Mouse (Mus musculus): Measurements from ENCODE around the gene Ttc17. TPM values are rescaled to one million over a fixed set of nuclear protein-coding genes. Genes with fewer than 3 reads are reported as not detected.

The Ttc17 gene
- polyA plus RNA-seq, 1 experiment from 2014 or later = 5.5 TPM

- WGBS (ENCODE audit: insufficient replicate concordance) = 65% methylated on average over 2 of the region's 2 CpGs
- no peak overlapping the region for H3K4me3 ChIP-seq (replicated peaks)
- DNase-seq (no peak), ATAC-seq (ENCODE audit: low read depth) (no peak)
- no peaks in the 10 kb centered on the region for H3K9me3 ChIP-seq (replicated peaks)
- no peaks in the 10 kb centered on the region for H3K27me3 ChIP-seq
- no peak overlapping the region for H3K4me2 ChIP-seq
- no peaks in the 10 kb centered on the region for H3K4me1 ChIP-seq (replicated peaks)
- no peak overlapping the region for H3K9ac ChIP-seq
- H3K27ac ChIP-seq = no peak overlapping the region
- peaks cover 19% of the 10 kb centered on the region for H3K36me3 ChIP-seq
These were observed 25.3 kb downstream of the Ttc17 start for GRCm38 (mm10) chr2:94381057-94381647.

DNA sequence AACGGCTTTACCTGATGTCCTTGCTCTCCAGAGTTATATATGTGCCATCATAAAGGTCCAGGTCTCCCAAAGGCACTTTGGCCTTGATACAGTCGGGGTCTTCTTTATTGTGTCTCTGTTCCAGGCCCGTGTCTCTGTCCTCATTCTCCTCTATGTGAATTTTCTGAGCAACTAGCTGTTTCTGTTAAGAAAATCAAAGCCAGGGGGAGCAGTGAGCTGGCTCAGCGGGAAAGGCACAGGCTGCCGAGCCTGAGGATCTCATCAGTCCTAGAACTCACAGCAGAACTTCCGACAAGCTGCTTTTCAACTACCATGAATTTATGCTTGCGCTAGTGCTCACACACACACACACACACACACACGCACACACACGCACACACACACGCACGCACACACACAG lies 27.8 kb downstream of the Ttc17 start:
- Histone ChIP-seq H3K27me3 (no peaks in the 10 kb centered on the region), H3K4me3 (replicated peaks) (no peak overlapping the region), H3K9ac (no peak overlapping the region), H3K36me3 (peaks cover 41% of the 10 kb centered on the region), H3K4me1 (replicated peaks) (no peaks in the 10 kb centered on the region), H3K27ac (no peak overlapping the region), H3K4me2 (no peak overlapping the region), H3K9me3 (replicated peaks) (no peaks in the 10 kb centered on the region)
- DNase-seq (no peak), ATAC-seq (ENCODE audit: low read depth) (no peak)
- 78% methylated on average over 11 of the region's 11 CpGs for WGBS (ENCODE audit: insufficient replicate concordance)

DNA sequence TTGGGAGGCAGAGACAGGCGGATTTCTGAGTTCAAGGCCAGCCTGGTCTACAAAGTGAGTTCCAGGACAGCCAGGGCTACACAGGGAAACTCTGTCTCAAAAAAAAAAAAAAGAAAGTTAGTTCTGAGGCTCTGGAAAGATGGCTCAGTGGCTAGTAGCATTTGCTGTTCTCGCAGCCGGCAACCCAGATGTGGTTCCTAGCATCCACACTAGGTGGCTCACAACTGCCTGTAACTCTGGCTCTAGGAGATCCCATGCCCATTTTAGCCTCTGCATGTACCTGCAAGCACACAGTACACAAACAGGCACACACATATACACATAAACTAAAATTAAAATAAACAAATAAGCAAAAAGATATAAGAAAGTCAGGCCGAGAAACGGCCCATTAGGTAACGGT lies 35.4 kb downstream of the Ttc17 start:
- 77% methylated on average over 6 of the region's 6 CpGs for WGBS (ENCODE audit: insufficient replicate concordance)
- DNase-seq (no peak), ATAC-seq (ENCODE audit: low read depth) (no peak)
- no peaks in the 10 kb centered on the region for H3K27me3 ChIP-seq
- H3K4me1 ChIP-seq (replicated peaks) = no peaks in the 10 kb centered on the region
- H3K27ac ChIP-seq = no peak overlapping the region
- H3K36me3 ChIP-seq = peaks cover 58% of the 10 kb centered on the region
- no peak overlapping the region for H3K4me3 ChIP-seq (replicated peaks)
- H3K4me2 ChIP-seq = no peak overlapping the region
- no peaks in the 10 kb centered on the region for H3K9me3 ChIP-seq (replicated peaks)
- H3K9ac ChIP-seq = no peak overlapping the region

GRCm38 (mm10) chr2:94363821-94364220 lies 42.7 kb downstream of the Ttc17 start:
- Histone ChIP-seq H3K36me3 (peaks cover 46% of the 10 kb centered on the region), H3K4me3 (replicated peaks) (no peak overlapping the region)

GRCm38 (mm10) chr2:94360398-94360973 lies 46.0 kb downstream of the Ttc17 start:
- WGBS (ENCODE audit: insufficient replicate concordance) = 32% methylated on average over 4 of the region's 4 CpGs
- H3K9me3 ChIP-seq (replicated peaks) = no peaks in the 10 kb centered on the region
- H3K4me1 ChIP-seq (replicated peaks) = peaks cover 3% of the 10 kb centered on the region; the same call in 1 of the 2 replicates
- DNase-seq (no peak), ATAC-seq (ENCODE audit: low read depth) (no peak)
- no peaks in the 10 kb centered on the region for H3K27me3 ChIP-seq
- H3K36me3 ChIP-seq = peaks cover 62% of the 10 kb centered on the region
- no peak overlapping the region for H3K9ac ChIP-seq
- H3K27ac ChIP-seq = no peak overlapping the region
- H3K4me3 ChIP-seq (replicated peaks) = no peak overlapping the region
- no peak overlapping the region for H3K4me2 ChIP-seq

More at GRCm38 (mm10) chr2:94363821-94364220, 42.7 kb downstream of the Ttc17 start:
- Histone ChIP-seq H3K9ac (no peak overlapping the region), H3K27ac (no peak overlapping the region), H3K4me1 (replicated peaks) (peaks cover 3% of the 10 kb centered on the region; the same call in 1 of the 2 replicates), H3K9me3 (replicated peaks) (no peaks in the 10 kb centered on the region), H3K27me3 (no peaks in the 10 kb centered on the region), H3K4me2 (no peak overlapping the region)
- 93% methylated on average over 6 of the region's 6 CpGs for WGBS (ENCODE audit: insufficient replicate concordance)
- ATAC-seq (ENCODE audit: low read depth) (no peak), DNase-seq (no peak)

DNA sequence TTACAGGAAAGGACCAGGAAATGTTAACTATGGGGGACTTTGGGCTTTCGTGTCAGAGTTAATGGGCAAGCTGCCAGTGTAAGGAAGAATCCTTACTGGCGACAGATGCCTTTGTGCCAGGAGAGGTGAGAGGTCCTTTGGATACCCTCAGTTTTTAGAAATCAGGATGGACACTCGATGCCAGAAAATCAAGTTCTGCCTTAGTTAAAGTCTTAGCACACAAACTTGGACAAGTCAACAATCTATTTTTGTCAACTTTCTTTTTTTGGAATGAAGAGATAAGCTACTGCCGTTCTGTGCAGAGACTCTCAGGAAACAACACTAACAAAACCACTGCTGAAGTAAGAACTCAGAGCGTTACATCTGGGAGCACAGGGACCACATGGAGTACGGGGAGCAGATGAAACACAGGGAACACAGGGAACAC lies 58.3 kb downstream of the Ttc17 start:
- no peak overlapping the region for H3K27ac ChIP-seq
- WGBS (ENCODE audit: insufficient replicate concordance) = 32% methylated on average over 6 of the region's 6 CpGs
- DNase-seq = no peak
- H3K4me2 ChIP-seq = no peak overlapping the region
- 0 out of 2 replicates have a peak, but pooled peaks cover 4% of the 10 kb centered on the region for H3K4me1 ChIP-seq (replicated peaks)
- 0 out of 2 replicates have a peak, but pooled peaks cover 2% of the 10 kb centered on the region for H3K36me3 ChIP-seq
- no peaks in the 10 kb centered on the region for H3K9me3 ChIP-seq (replicated peaks)
- H3K9ac ChIP-seq = no peak overlapping the region
- no peak overlapping the region for H3K4me3 ChIP-seq (replicated peaks)
- no peak for ATAC-seq (ENCODE audit: low read depth)
- no peaks in the 10 kb centered on the region for H3K27me3 ChIP-seq

DNA sequence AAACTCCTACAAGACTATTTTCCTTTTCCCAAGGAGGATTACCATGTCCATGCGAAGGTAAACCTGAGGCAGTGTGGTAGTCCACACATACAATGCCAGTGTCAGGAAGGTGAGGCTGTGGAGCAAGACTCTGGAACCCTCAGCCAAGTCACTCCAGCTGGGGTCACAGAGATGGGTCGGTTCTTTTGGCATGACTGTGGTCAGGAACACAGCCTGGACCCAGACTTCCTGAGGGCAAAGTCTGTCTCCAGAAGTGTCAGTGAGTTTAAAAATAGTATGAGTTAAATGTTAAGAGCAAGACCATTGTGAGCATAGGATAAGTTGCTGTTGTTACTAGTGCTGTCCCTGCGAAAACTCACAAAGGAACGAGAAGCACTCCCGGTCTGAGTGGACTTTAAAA lies 59.7 kb downstream of the Ttc17 start:
- DNase-seq = no peak
- Histone ChIP-seq H3K9ac (no peak overlapping the region), H3K4me1 (replicated peaks) (0 out of 2 replicates have a peak, but pooled peaks cover 4% of the 10 kb centered on the region), H3K9me3 (replicated peaks) (no peaks in the 10 kb centered on the region), H3K36me3 (peaks cover 12% of the 10 kb centered on the region; the same call in 1 of the 2 replicates), H3K27me3 (no peaks in the 10 kb centered on the region), H3K4me3 (replicated peaks) (no peak overlapping the region), H3K27ac (no peak overlapping the region), H3K4me2 (no peak overlapping the region)
- ATAC-seq (ENCODE audit: low read depth) = no peak
- 64% methylated on average over 5 of the region's 5 CpGs for WGBS (ENCODE audit: insufficient replicate concordance)

DNA sequence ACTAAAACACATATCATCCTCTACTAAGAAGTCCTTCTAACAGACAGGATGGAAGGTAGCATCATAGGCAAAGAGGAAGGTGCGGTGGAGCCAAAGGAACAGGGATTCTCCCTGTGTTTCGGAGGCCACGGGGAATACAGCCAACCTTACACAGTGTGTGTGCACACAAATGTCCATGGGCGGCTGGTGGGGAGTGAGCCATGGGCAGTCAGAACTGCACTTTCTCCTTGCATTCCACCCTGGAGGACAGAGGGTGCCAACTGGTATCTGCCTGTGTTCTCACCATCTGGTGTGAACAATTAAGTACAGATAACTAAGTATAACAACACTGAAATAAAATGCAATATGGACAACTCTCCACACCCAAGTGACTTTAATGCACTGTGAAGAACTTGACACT lies 61.9 kb downstream of the Ttc17 start:
- H3K36me3 ChIP-seq = peaks cover 20% of the 10 kb centered on the region
- H3K4me2 ChIP-seq = no peak overlapping the region
- H3K9me3 ChIP-seq (replicated peaks) = no peaks in the 10 kb centered on the region
- H3K27me3 ChIP-seq = no peaks in the 10 kb centered on the region
- WGBS (ENCODE audit: insufficient replicate concordance) = 89% methylated on average over 4 of the region's 4 CpGs
- ATAC-seq (ENCODE audit: low read depth) = no peak
- no peak overlapping the region for H3K27ac ChIP-seq
- no peak for DNase-seq
- no peak overlapping the region for H3K4me3 ChIP-seq (replicated peaks)
- H3K4me1 ChIP-seq (replicated peaks) = 0 out of 2 replicates have a peak, but pooled peaks cover 4% of the 10 kb centered on the region
- H3K9ac ChIP-seq = no peak overlapping the region

GRCm38 (mm10) chr2:94343290-94344285 lies 62.9 kb downstream of the Ttc17 start:
- Histone ChIP-seq H3K4me3 (replicated peaks) (no peak overlapping the region), H3K36me3 (peaks cover 20% of the 10 kb centered on the region), H3K4me2 (no peak overlapping the region), H3K9ac (no peak overlapping the region), H3K4me1 (replicated peaks) (0 out of 2 replicates have a peak, but pooled peaks cover 4% of the 10 kb centered on the region), H3K27ac (no peak overlapping the region), H3K27me3 (no peaks in the 10 kb centered on the region), H3K9me3 (replicated peaks) (no peaks in the 10 kb centered on the region)
- WGBS (ENCODE audit: insufficient replicate concordance) = 85% methylated on average over 12 of the region's 12 CpGs
- no peak for ATAC-seq (ENCODE audit: low read depth)
- DNase-seq = no peak

- no peaks in the 10 kb centered on the region for H3K4me1 ChIP-seq (replicated peaks)
- no peaks in the 10 kb centered on the region for H3K27me3 ChIP-seq
- no peak overlapping the region for H3K27ac ChIP-seq
- H3K9me3 ChIP-seq (replicated peaks) = no peaks in the 10 kb centered on the region
- DNase-seq (no peak), ATAC-seq (ENCODE audit: low read depth) (no peak)
- WGBS (ENCODE audit: insufficient replicate concordance) = 68% methylated on average over 1 of the region's 1 CpGs
- H3K9ac ChIP-seq = no peak overlapping the region
- H3K4me2 ChIP-seq = no peak overlapping the region
- H3K4me3 ChIP-seq (replicated peaks) = no peak overlapping the region
- H3K36me3 ChIP-seq = peaks cover 28% of the 10 kb centered on the region
These were observed 65.7 kb downstream of the Ttc17 start for GRCm38 (mm10) chr2:94340769-94341168.

DNA sequence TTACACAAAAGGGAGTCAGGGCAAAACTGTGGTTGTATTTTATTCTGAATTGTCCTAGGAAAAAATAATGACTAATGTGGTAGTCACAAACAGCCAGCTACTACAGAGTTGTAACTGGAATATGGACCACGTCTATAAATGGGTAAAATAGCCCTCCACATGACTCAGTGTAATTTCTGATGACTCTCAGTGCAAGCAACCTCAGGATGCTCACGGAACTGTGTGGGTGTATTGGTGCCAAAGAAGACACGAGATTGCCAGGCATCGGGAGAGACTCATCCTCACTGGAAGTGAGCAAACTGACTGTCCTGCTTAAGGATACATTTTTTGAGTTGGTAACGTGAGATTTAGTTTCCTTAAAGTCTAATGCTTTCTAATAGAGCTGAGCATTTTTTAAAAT lies 67.0 kb downstream of the Ttc17 start:
- no peak for DNase-seq
- Histone ChIP-seq H3K4me2 (no peak overlapping the region), H3K9me3 (replicated peaks) (no peaks in the 10 kb centered on the region), H3K4me1 (replicated peaks) (no peaks in the 10 kb centered on the region), H3K27ac (no peak overlapping the region), H3K27me3 (no peaks in the 10 kb centered on the region), H3K36me3 (peaks cover 28% of the 10 kb centered on the region), H3K4me3 (replicated peaks) (no peak overlapping the region), H3K9ac (no peak overlapping the region)
- no peak for ATAC-seq (ENCODE audit: low read depth)
- 72% methylated on average over 5 of the region's 5 CpGs for WGBS (ENCODE audit: insufficient replicate concordance)

Data from liver, embryonic 13.5 days (tissue).